Mouse (Mus musculus): ENCODE results near the gene Fhdc1.

Fhdc1 gene

GRCm38 (mm10) chr3:84474398-84474797 is 5.8 kb downstream of the Fhdc1 start:
- no peak for DNase-seq

GRCm38 (mm10) chr3:84472955-84473354 is 7.3 kb downstream of the Fhdc1 start:
- DNase-seq = no peak

- no peak for DNase-seq
Measured at GRCm38 (mm10) chr3:84472527-84472926, 7.7 kb downstream of the Fhdc1 start.

GRCm38 (mm10) chr3:84471146-84471545 is 9.1 kb downstream of the Fhdc1 start:
- no peak for DNase-seq

GRCm38 (mm10) chr3:84468111-84468453 is 12.1 kb downstream of the Fhdc1 start:
- no peak for DNase-seq

GRCm38 (mm10) chr3:84467419-84468110 is 12.7 kb downstream of the Fhdc1 start:
- DNase-seq = no peak

GRCm38 (mm10) chr3:84465822-84466500 is 14.3 kb downstream of the Fhdc1 start:
- DNase-seq = no peak

GRCm38 (mm10) chr3:84461687-84462086 is 18.5 kb downstream of the Fhdc1 start:
- no peak for DNase-seq

- no peak for DNase-seq
Measured at GRCm38 (mm10) chr3:84460952-84461351, 19.3 kb downstream of the Fhdc1 start.

GRCm38 (mm10) chr3:84460499-84460898 is 19.7 kb downstream of the Fhdc1 start:
- no peak for DNase-seq

GRCm38 (mm10) chr3:84455733-84456417 is 24.4 kb downstream of the Fhdc1 start:
- no peak for DNase-seq

- no peak for DNase-seq
Measured at GRCm38 (mm10) chr3:84450651-84451050, 29.6 kb downstream of the Fhdc1 start.

- no peak for DNase-seq
Measured at GRCm38 (mm10) chr3:84449015-84449414, 31.2 kb downstream of the Fhdc1 start.

- no peak for DNase-seq
Measured at GRCm38 (mm10) chr3:84447803-84448202, 32.4 kb downstream of the Fhdc1 start.

GRCm38 (mm10) chr3:84445838-84446237 is 34.4 kb downstream of the Fhdc1 start:
- DNase-seq = no peak

GRCm38 (mm10) chr3:84442890-84443289 is 37.3 kb downstream of the Fhdc1 start:
- no peak for DNase-seq

GRCm38 (mm10) chr3:84439431-84440210 is 40.6 kb downstream of the Fhdc1 start:
- DNase-seq = no peak

- DNase-seq = no peak
Measured at GRCm38 (mm10) chr3:84438840-84439239, 41.4 kb downstream of the Fhdc1 start.

- DNase-seq = peak; percentile 27
Measured at GRCm38 (mm10) chr3:84438118-84438517, 42.1 kb downstream of the Fhdc1 start.

- DNase-seq = no peak
Measured at GRCm38 (mm10) chr3:84436947-84437346, 43.3 kb downstream of the Fhdc1 start.

GRCm38 (mm10) chr3:84435288-84436043 is 44.8 kb downstream of the Fhdc1 start:
- DNase-seq = no peak

GRCm38 (mm10) chr3:84432797-84433445 is 47.3 kb downstream of the Fhdc1 start:
- DNase-seq = no peak

All from cerebellum, adult 9-11 months (tissue).